In the genomic region with DNA sequence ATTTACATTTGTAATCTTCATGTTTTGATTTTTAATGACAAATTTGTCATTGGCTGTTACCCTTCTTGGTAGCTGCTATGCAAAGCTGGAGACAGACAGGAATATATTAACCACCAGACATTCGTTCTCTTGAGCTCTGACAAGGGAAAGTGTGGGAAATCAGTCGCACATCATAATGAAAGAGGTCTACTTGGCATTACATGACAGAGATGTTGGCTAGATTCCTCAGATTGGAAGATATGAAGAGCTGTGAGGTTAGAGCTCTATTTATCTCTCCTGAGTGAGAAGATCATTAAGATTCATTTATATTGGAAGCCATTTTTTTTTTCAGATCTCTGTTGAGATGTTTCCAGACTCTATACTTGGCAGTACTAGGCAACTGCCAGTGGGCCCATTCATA, we compare ENCODE assay signal across 17 mouse cellular contexts.
"Had no signal": no experiment of that assay in that cellular context is flagged by ENCODE, and none has a peak within 500 bp of the region (broad histone marks: within the 10 kb centered on the region; RNA-seq: fewer than 3 reads in every experiment).

No protein-coding gene starts in this region.

- H3K9ac ChIP-seq: kidney, embryonic 15.5 days; liver, embryonic 13.5 days; midbrain, embryonic 12.5 days; midbrain, embryonic 15.5 days; neural tube, embryonic 12.5 days; neural tube, embryonic 15.5 days had no signal

- H3K36me3 ChIP-seq: kidney, embryonic 15.5 days; liver, embryonic 13.5 days; midbrain, embryonic 12.5 days; midbrain, embryonic 15.5 days; neural tube, embryonic 12.5 days; neural tube, embryonic 15.5 days had no signal

- H3K4me1 ChIP-seq: kidney, embryonic 15.5 days; liver, embryonic 13.5 days; midbrain, embryonic 12.5 days; midbrain, embryonic 15.5 days; neural tube, embryonic 12.5 days; neural tube, embryonic 15.5 days had no signal

- H3K4me2 ChIP-seq: kidney, embryonic 15.5 days; liver, embryonic 13.5 days; midbrain, embryonic 12.5 days; midbrain, embryonic 15.5 days; neural tube, embryonic 12.5 days; neural tube, embryonic 15.5 days had no signal

- H3K27me3 ChIP-seq: kidney, embryonic 15.5 days; liver, embryonic 13.5 days; midbrain, embryonic 15.5 days; neural tube, embryonic 12.5 days; neural tube, embryonic 15.5 days had no signal

- H3K9me3 ChIP-seq: kidney, embryonic 15.5 days; liver, embryonic 13.5 days; midbrain, embryonic 12.5 days; midbrain, embryonic 15.5 days; neural tube, embryonic 12.5 days; neural tube, embryonic 15.5 days had no signal

- DNase-seq: kidney, adult 11 months; kidney, adult 8-10 months; kidney, postnatal 10 days; kidney, postnatal 4 days; layer of hippocampus, postnatal 36 days; liver, embryonic 13.5 days; lung, adult 2 months; thymus, adult 2 months; thymus, postnatal 14 days; thymus, postnatal 4 days had no signal

- H3K27ac ChIP-seq: kidney, embryonic 15.5 days; left cerebral cortex, adult 2 months; liver, embryonic 13.5 days; macrophage; midbrain, embryonic 12.5 days; midbrain, embryonic 15.5 days; neural tube, embryonic 12.5 days; neural tube, embryonic 15.5 days had no signal

- ATAC-seq: midbrain, embryonic 15.5 days had no signal

- H3K4me3 ChIP-seq: kidney, embryonic 15.5 days; left cerebral cortex, adult 2 months; liver, embryonic 13.5 days; midbrain, embryonic 12.5 days; midbrain, embryonic 15.5 days; neural tube, embryonic 12.5 days; neural tube, embryonic 15.5 days had no signal
